Mouse (Mus musculus): ENCODE data around the gene Gm11238.
"Not testable (repeated sequence)": the region's sequence is repeated elsewhere in the genome, so short reads cannot be mapped to it uniquely, and the experiment has no call there.

The Gm11238 gene

GRCm38 (mm10) chr4:73607581-73607980 lies at the start of gene Gm11238:
TSS of gene Gm11238 (plus strand) at chr4:73607881.
- DNase-seq: not testable (repeated sequence)

GRCm38 (mm10) chr4:73599248-73599647 lies 8.4 kb upstream of the Gm11238 start:
- no peak for DNase-seq

- not testable (repeated sequence) for DNase-seq
Observed at GRCm38 (mm10) chr4:73622684-73623083, 15.0 kb downstream of the Gm11238 start, which contains the start of gene Gm11237. TSS of gene Gm11237 (plus strand) at chr4:73622984.

- not testable (repeated sequence) for DNase-seq
Observed at GRCm38 (mm10) chr4:73637821-73638220, 30.1 kb downstream of the Gm11238 start, which contains the start of gene Gm11236. TSS of gene Gm11236 (plus strand) at chr4:73638121.

GRCm38 (mm10) chr4:73661864-73662263 lies 54.2 kb downstream of the Gm11238 start:
- DNase-seq: not testable (repeated sequence)

- not testable (repeated sequence) for DNase-seq
Observed at GRCm38 (mm10) chr4:73668054-73668453, 60.4 kb downstream of the Gm11238 start, which contains the start of gene Gm11239. TSS of gene Gm11239 (plus strand) at chr4:73668354.

GRCm38 (mm10) chr4:73683216-73683615 lies 75.5 kb downstream of the Gm11238 start, which contains the start of gene Gm428:
TSS of gene Gm428 (plus strand) at chr4:73683516.
- DNase-seq: not testable (repeated sequence)
